Mouse (Mus musculus): ENCODE results near the gene Slx4.

- no peak for TF ChIP-seq POLR2A (IDR thresholded peaks at IDR 0.05; ENCODE audit: low read depth, low read length)
- no peak for TF ChIP-seq CTCF (conservative IDR thresholded peaks at IDR 0.05; ENCODE audit: insufficient read depth, insufficient read length, low read depth, low read length)
Observed at GRCm38 (mm10) chr16:4035575-4035974, 32.0 kb upstream of the Slx4 start.

Data from kidney, adult 2 months (tissue).